Mouse (Mus musculus): ENCODE results near the gene Fam98c.

- no peak for TF ChIP-seq POLR2A (IDR thresholded peaks at IDR 0.05; ENCODE audit: low read depth, low read length)
- TF ChIP-seq CTCF (conservative IDR thresholded peaks at IDR 0.05; ENCODE audit: insufficient read depth, insufficient read length, low read depth, low read length) = no peak
Observed at GRCm38 (mm10) chr7:29134693-29135386, 21.2 kb downstream of the Fam98c start, which contains the start of gene Rasgrp4.

Measured in kidney, adult 2 months (tissue).